Comparison of ENCODE assay signal across 8 mouse cellular contexts in the genomic region with DNA sequence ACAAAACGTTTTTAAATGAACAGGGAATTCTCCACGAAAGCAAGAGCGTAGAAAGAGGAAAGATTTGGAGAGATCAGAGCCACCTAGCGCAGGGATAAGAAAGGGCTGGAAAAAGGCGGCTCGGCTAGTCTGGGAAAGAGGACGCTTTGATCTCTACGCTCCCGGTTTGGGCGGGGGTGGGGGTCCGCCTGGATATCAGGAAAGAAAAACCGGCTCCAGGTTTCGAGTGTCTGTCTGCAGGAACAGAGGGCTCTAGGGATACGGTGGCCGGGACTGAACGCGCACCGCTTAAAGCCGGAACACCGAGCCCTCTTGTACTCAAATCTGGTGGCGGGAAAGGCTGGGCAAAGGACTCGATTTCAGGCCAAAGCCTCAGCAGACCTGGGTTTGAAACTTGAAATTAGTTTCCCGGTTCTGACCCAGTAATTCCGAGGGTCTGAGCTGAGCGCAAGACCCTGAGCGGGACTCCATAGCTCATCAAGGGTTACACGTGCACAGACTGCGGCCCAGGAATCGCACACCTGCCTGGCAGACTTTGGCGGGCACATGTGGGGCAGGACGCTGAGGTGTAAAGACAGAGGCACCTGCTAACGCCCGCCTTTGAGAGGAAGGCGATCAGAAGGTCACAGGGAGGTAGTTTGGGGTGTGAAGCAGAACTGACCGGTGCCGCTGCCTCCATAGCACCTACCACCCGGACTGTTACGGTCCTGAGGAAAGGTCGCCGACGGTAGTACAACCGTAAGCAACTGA. TPM values are rescaled to one million over a fixed set of nuclear protein-coding genes. Genes with fewer than 3 reads are reported as not detected.
DNase-seq lines count a peak whose midpoint lies in the region; ATAC-seq and TF ChIP-seq lines count a peak whose summit lies in the region.

No protein-coding gene starts in this region.

- WGBS in limb, embryonic 11.5 days, result under 1% methylated on average over 42 of the region's 42 CpGs
- WGBS in midbrain, embryonic 14.5 days, result 2% methylated on average over 42 of the region's 42 CpGs

- no peaks in the 10 kb centered on the region for H3K36me3 ChIP-seq in testis, adult 2 months (ENCODE audit: control insufficient read depth, insufficient read depth, low read length)
- no peaks in the 10 kb centered on the region for H3K36me3 ChIP-seq in limb, embryonic 11.5 days (ENCODE audit: control insufficient read depth, insufficient read depth, low read length)
- no peaks in the 10 kb centered on the region for H3K36me3 ChIP-seq in midbrain, embryonic 14.5 days (ENCODE audit: control insufficient read depth, insufficient read depth, low read length)

- no peaks in the 10 kb centered on the region for H3K9me3 ChIP-seq in limb, embryonic 11.5 days (ENCODE audit: control insufficient read depth, low read length)
- no peaks in the 10 kb centered on the region for H3K9me3 ChIP-seq in midbrain, embryonic 14.5 days (ENCODE audit: control insufficient read depth, low read length)

- peaks cover 24% of the 10 kb centered on the region for H3K4me1 ChIP-seq in testis, adult 2 months (ENCODE audit: control insufficient read depth, insufficient read depth, low read length)
- H3K4me1 ChIP-seq in limb, embryonic 11.5 days (ENCODE audit: control insufficient read depth, insufficient read depth, low read length), result peaks cover 28% of the 10 kb centered on the region
- H3K4me1 ChIP-seq in midbrain, embryonic 14.5 days (ENCODE audit: control insufficient read depth, insufficient read depth, low read length), result peaks cover 34% of the 10 kb centered on the region

- peaks cover 4% of the 10 kb centered on the region for H3K27me3 ChIP-seq in testis, adult 2 months (ENCODE audit: control insufficient read depth, insufficient read depth, low read length)
- peaks cover 34% of the 10 kb centered on the region for H3K27me3 ChIP-seq in limb, embryonic 11.5 days (ENCODE audit: control insufficient read depth, insufficient read depth, low read length)
- peaks cover 71% of the 10 kb centered on the region for H3K27me3 ChIP-seq in midbrain, embryonic 14.5 days (ENCODE audit: control insufficient read depth, insufficient read depth, low read length)

- peak overlapping the region; percentile 33 for H3K4me3 ChIP-seq in testis, adult 2 months (ENCODE audit: control insufficient read depth, low read depth, low read length)
- peak overlapping the region; percentile 50 for H3K4me3 ChIP-seq in limb, embryonic 11.5 days (ENCODE audit: low read depth, low read length)
- peak overlapping the region; percentile 51 for H3K4me3 ChIP-seq in midbrain, embryonic 14.5 days (replicated peaks; ENCODE audit: low read depth, low read length)

- TF ChIP-seq CTCF in testis, adult 2 months (IDR thresholded peaks at IDR 0.05; ENCODE audit: control insufficient read depth, insufficient read depth, insufficient replicate concordance, low read depth, low read length), result no peak

- no peak for TF ChIP-seq POLR2A in testis, adult 2 months (IDR thresholded peaks at IDR 0.05; ENCODE audit: control insufficient read depth, low read depth, low read length)

- H3K4me2 ChIP-seq in limb, embryonic 11.5 days (ENCODE audit: low read depth, severe bottlenecking), result peak overlapping the region; percentile 97
- peak overlapping the region; percentile 91 for H3K4me2 ChIP-seq in midbrain, embryonic 14.5 days (ENCODE audit: low read length)

- H3K27ac ChIP-seq in testis, adult 2 months (ENCODE audit: control insufficient read depth, insufficient read depth, low read depth, low read length), result no peak overlapping the region
- no peak overlapping the region for H3K27ac ChIP-seq in limb, embryonic 11.5 days (replicated peaks; ENCODE audit: low read depth, low read length)
- no peak overlapping the region for H3K27ac ChIP-seq in midbrain, embryonic 14.5 days (replicated peaks; ENCODE audit: low read depth, low read length)

- no peak overlapping the region; the same call in none of the 2 replicates for H3K9ac ChIP-seq in limb, embryonic 11.5 days (ENCODE audit: low read length)
- no peak overlapping the region; the same call in 1 of the 2 replicates for H3K9ac ChIP-seq in midbrain, embryonic 14.5 days (replicated peaks; ENCODE audit: low read length)

- no peak for DNase-seq in testis, postnatal 14 days (ENCODE audit: low spot score)
- DNase-seq in embryo, embryonic 11 days, result peak; percentile 64
- peak; percentile 55 for DNase-seq in heart, postnatal 4 days
- DNase-seq in limb, embryonic 11.5 days (ENCODE audit: low spot score), result peak; percentile 70
- peak; percentile 76 for DNase-seq in midbrain, embryonic 14.5 days
- DNase-seq in T-cell, adult 2 months (ENCODE audit: low spot score), result no peak

- ATAC-seq in limb, embryonic 11.5 days (ENCODE audit: insufficient number of reproducible peaks, low FRiP score, low TSS enrichment, low read depth), result no peak
- ATAC-seq in midbrain, embryonic 14.5 days (ENCODE audit: low FRiP score, low TSS enrichment), result no peak
- ATAC-seq in erythroblast, adult 5-6 weeks (replicated peaks; ENCODE audit: low FRiP score, poor library complexity, severe bottlenecking), result no peak

RNA-seq across cellular contexts. Expression of a gene that starts 19.6 kb away (rescaled TPM):
- polyA plus RNA-seq in testis, adult 2 months (2012; rRNA removed), result 80.7 and 82.4 TPM in 2 replicates
- not detected for total RNA-seq in heart, postnatal 4 days (2021)
- not detected in 2 replicates for polyA plus RNA-seq in limb, embryonic 11.5 days (2014; fragmentation: Nextera tagmentation; extraction: Ambion mirVana)
- not detected in 2 replicates for polyA plus RNA-seq in midbrain, embryonic 14.5 days (2014; fragmentation: Nextera tagmentation; extraction: Ambion mirVana)
- not detected in 2 replicates for total RNA-seq in erythroblast, adult 5-6 weeks (2015; ENCODE audit: low replicate concordance)
- total RNA-seq in erythroblast, adult 5-6 weeks (2017; ENCODE audit: low replicate concordance), result not detected in 2 replicates

RNA-seq across cellular contexts. Expression of a gene that starts 33.6 kb away (rescaled TPM):
- 0.16 TPM in 1 of 2 replicates, not detected in the other for polyA plus RNA-seq in testis, adult 2 months (2012; rRNA removed)
- 10 to 100 TPM; 15.9 to 22.2 TPM for total RNA-seq in heart, postnatal 4 days (2021)
- 2.2 and 2.3 TPM in 2 replicates for polyA plus RNA-seq in limb, embryonic 11.5 days (2014; fragmentation: Nextera tagmentation; extraction: Ambion mirVana)
- 0.70 and 1.8 TPM in 2 replicates for polyA plus RNA-seq in midbrain, embryonic 14.5 days (2014; fragmentation: Nextera tagmentation; extraction: Ambion mirVana)
- total RNA-seq in erythroblast, adult 5-6 weeks (2015; ENCODE audit: low replicate concordance), result 0.42 and 6.0 TPM in 2 replicates
- 3.2 and 13.4 TPM in 2 replicates for total RNA-seq in erythroblast, adult 5-6 weeks (2017; ENCODE audit: low replicate concordance)

Comparison
In these comparisons a context has a peak if more than half of its experiments do, and no peak if none do; other contexts are left out.
1. DNase-seq: peak in embryo, embryonic 11 days (single experiment), heart, postnatal 4 days (single experiment), limb, embryonic 11.5 days (single experiment) and midbrain, embryonic 14.5 days (single experiment); none in testis, postnatal 14 days (single experiment) and T-cell, adult 2 months (single experiment).
2. RNA of a gene that starts 19.6 kb away (polyA plus RNA-seq): 80.7 to 82.4 TPM in testis, adult 2 months; not detected in limb, embryonic 11.5 days and not detected in midbrain, embryonic 14.5 days; every median in the first group is over 10 times any median in the second.
3. Peak in every context shown above with its lines, with median percentiles within 50 percentile points of each other: H3K4me3 ChIP-seq.